Mouse (Mus musculus) spleen, adult 18-20 months (tissue): ENCODE measurements at regions not wholly inside any gene's neighbourhood (a gene's known extent, or its start where the extent isn't known, plus 50 kb on each side); places are given as distances from the start of the nearest gene placed in this dataset.
A peak's percentile ranks its signal among the peaks of the same experiment; 100 is the strongest.

Experiments used
- DNase-seq, 2 experiments: peaks; one replicate each; pipeline ENCODE4 v3.0.0; 2022; ENCODE audit warnings: mixed read lengths in 2 of 2

GRCm38 (mm10) chr2:74087375-74087774 is 176.2 kb upstream of the Atp5g3 start:
- DNase-seq = no peak

- no peak for DNase-seq
Observed at GRCm38 (mm10) chr2:74084971-74085370, 173.8 kb upstream of the Atp5g3 start.

GRCm38 (mm10) chr2:74076774-74077173 is 165.6 kb upstream of the Atp5g3 start:
- DNase-seq = no peak

GRCm38 (mm10) chr2:74075566-74075965 is 164.4 kb upstream of the Atp5g3 start:
- DNase-seq = no peak

- no peak for DNase-seq
Observed at GRCm38 (mm10) chr2:74073396-74073795, 162.3 kb upstream of the Atp5g3 start.

GRCm38 (mm10) chr2:74066652-74067051 is 155.5 kb upstream of the Atp5g3 start:
- DNase-seq = peak in 1 of 2 experiments; percentile 21

GRCm38 (mm10) chr2:74064369-74064768 is 153.2 kb upstream of the Atp5g3 start:
- DNase-seq = no peak

GRCm38 (mm10) chr2:74063777-74064176 is 152.7 kb upstream of the Atp5g3 start:
- DNase-seq = no peak

- DNase-seq = no peak
Observed at GRCm38 (mm10) chr2:74063302-74063701, 152.2 kb upstream of the Atp5g3 start.

GRCm38 (mm10) chr2:74042430-74042829 is 131.3 kb upstream of the Atp5g3 start:
- DNase-seq = no peak

- DNase-seq = no peak
Observed at GRCm38 (mm10) chr2:74039580-74039979, 128.5 kb upstream of the Atp5g3 start.

- DNase-seq = no peak
Observed at GRCm38 (mm10) chr2:74036043-74036442, 124.9 kb upstream of the Atp5g3 start.

- no peak for DNase-seq
Observed at GRCm38 (mm10) chr2:74032177-74033021, 121.3 kb upstream of the Atp5g3 start.

- DNase-seq = no peak
Observed at GRCm38 (mm10) chr2:74029938-74030337, 118.8 kb upstream of the Atp5g3 start.

- no peak for DNase-seq
Observed at GRCm38 (mm10) chr2:74027404-74028104, 116.4 kb upstream of the Atp5g3 start.

- DNase-seq = no peak
Observed at GRCm38 (mm10) chr2:74015146-74015545, 104.0 kb upstream of the Atp5g3 start.

- no peak for DNase-seq
Observed at GRCm38 (mm10) chr2:74014201-74014600, 103.1 kb upstream of the Atp5g3 start.

- DNase-seq = no peak
Observed at GRCm38 (mm10) chr2:73998531-73998930, 87.4 kb upstream of the Atp5g3 start.

- DNase-seq = no peak
Observed at GRCm38 (mm10) chr2:73996986-73997385, 85.9 kb upstream of the Atp5g3 start.

GRCm38 (mm10) chr2:73991818-73992217 is 80.7 kb upstream of the Atp5g3 start:
- DNase-seq = no peak

GRCm38 (mm10) chr2:73987441-73988105 is 76.4 kb upstream of the Atp5g3 start:
- DNase-seq = no peak

- DNase-seq = no peak
Observed at GRCm38 (mm10) chr2:73985911-73986250, 74.8 kb upstream of the Atp5g3 start.

- DNase-seq = no peak
Observed at GRCm38 (mm10) chr2:73985238-73985910, 74.2 kb upstream of the Atp5g3 start.
